Mouse (Mus musculus) liver, embryonic 13.5 days (tissue): Measurements from ENCODE around the gene Mtmr11. TPM values are rescaled to one million over a fixed set of nuclear protein-coding genes. Genes with fewer than 3 reads are reported as not detected.
A peak's percentile ranks its signal among the peaks of the same experiment; 100 is the strongest.

ENCODE experiments used
- ATAC-seq: fragments of 200-750 bp; cut with Nextera tagmentation; 2 replicates; pipeline ENCODE4 v1.8.0; 2017; ENCODE audit warnings: low read depth, mild to moderate bottlenecking, moderate number of reproducible peaks, moderate library complexity
- DNase-seq: peaks from one replicate; pipeline ENCODE4 v3.0.0; 2022
- H3K27ac ChIP-seq: fragments of 300-500 bp; sonication (generic); 2 replicates; pipeline ENCODE4 v1.5.1; 2015; ENCODE audit warnings: moderate library complexity, mild to moderate bottlenecking, inconsistent platforms
- H3K27me3 ChIP-seq: fragments of 300-500 bp; sonication (generic); 2 replicates; pipeline ENCODE4 v1.6.1; 2015; ENCODE audit warnings: mild to moderate bottlenecking, inconsistent platforms
- H3K36me3 ChIP-seq: fragments of 300-500 bp; sonication (generic); 2 replicates; pipeline ENCODE4 v1.6.1; 2015; ENCODE audit warnings: mild to moderate bottlenecking, inconsistent platforms
- H3K4me1 ChIP-seq: fragments of 300-500 bp; sonication (generic); replicated peaks from 2 replicates; pipeline ENCODE4 v1.6.1; 2015; ENCODE audit warnings: inconsistent platforms
- H3K4me2 ChIP-seq: fragments of 300-500 bp; sonication (generic); 2 replicates; pipeline ENCODE4 v1.6.1; 2015; ENCODE audit warnings: inconsistent platforms, mild to moderate bottlenecking, moderate library complexity
- H3K4me3 ChIP-seq: fragments of 300-500 bp; sonication (generic); replicated peaks from 2 replicates; pipeline ENCODE4 v1.5.1; 2015; ENCODE audit warnings: mild to moderate bottlenecking, inconsistent platforms
- H3K9ac ChIP-seq: fragments of 300-500 bp; sonication (generic); 2 replicates; pipeline ENCODE4 v1.6.1; 2015; ENCODE audit warnings: mild to moderate bottlenecking, inconsistent platforms
- H3K9me3 ChIP-seq: fragments of 300-500 bp; sonication (generic); replicated peaks from 2 replicates; pipeline ENCODE4 v1.6.1; 2016; ENCODE audit warnings: inconsistent platforms
- WGBS: fragments of 180-500 bp; shearing (Covaris S2); methylation state at CpG from one replicate; pipeline ENCODE4 v1.1.7; 2015; ENCODE audit not compliant: insufficient replicate concordance; 5-methylcytosine and 5-hydroxymethylcytosine counted together
- polyA plus RNA-seq: library from polyadenylated mRNA; unstranded; fragments of >200 nt; fragmentation: Nextera tagmentation; extraction: Ambion mirVana; gene quantifications from 2 replicates; pipeline ENCODE4 v1.2.1, GENCODE M21; 2015

Mtmr11 gene
- polyA plus RNA-seq, 1 experiment from 2014 or later = 1.9 TPM

GRCm38 (mm10) chr3:96152611-96153010 is 9.2 kb upstream of the Mtmr11 start:
- 88% methylated on average over 5 of the region's 5 CpGs for WGBS
- Histone ChIP-seq H3K9me3 (no peaks in the 10 kb centered on the region), H3K27ac (no peak overlapping the region), H3K9ac (no peak overlapping the region), H3K4me3 (no peak overlapping the region), H3K27me3 (no peaks in the 10 kb centered on the region), H3K4me1 (peaks cover 5% of the 10 kb centered on the region), H3K36me3 (peaks cover 55% of the 10 kb centered on the region), H3K4me2 (no peak overlapping the region)
- ATAC-seq (no peak), DNase-seq (no peak)

- H3K4me3 ChIP-seq = no peak overlapping the region
- WGBS = 78% methylated on average over 8 of the region's 8 CpGs
Measured at GRCm38 (mm10) chr3:96155501-96155900, 6.3 kb upstream of the Mtmr11 start.

GRCm38 (mm10) chr3:96159820-96160219 is 2.0 kb upstream of the Mtmr11 start:
- DNase-seq (no peak), ATAC-seq (no peak)
- WGBS = 59% methylated on average over 4 of the region's 4 CpGs
- peaks cover 52% of the 10 kb centered on the region for H3K27me3 ChIP-seq
- no peaks in the 10 kb centered on the region for H3K9me3 ChIP-seq
- no peak overlapping the region for H3K4me3 ChIP-seq
- no peak overlapping the region for H3K9ac ChIP-seq
- H3K27ac ChIP-seq = no peak overlapping the region
- H3K36me3 ChIP-seq = peaks cover 13% of the 10 kb centered on the region
- peaks cover 21% of the 10 kb centered on the region; the same call in 1 of the 2 replicates for H3K4me1 ChIP-seq
- no peak overlapping the region for H3K4me2 ChIP-seq

More at GRCm38 (mm10) chr3:96155501-96155900, 6.3 kb upstream of the Mtmr11 start:
- Histone ChIP-seq H3K4me1 (peaks cover 9% of the 10 kb centered on the region; the same call in 1 of the 2 replicates), H3K36me3 (peaks cover 55% of the 10 kb centered on the region), H3K4me2 (no peak overlapping the region), H3K9me3 (no peaks in the 10 kb centered on the region), H3K27ac (no peak overlapping the region), H3K27me3 (peaks cover 9% of the 10 kb centered on the region), H3K9ac (no peak overlapping the region)
- DNase-seq (no peak), ATAC-seq (no peak)

- no peak overlapping the region for H3K4me3 ChIP-seq
- no peaks in the 10 kb centered on the region for H3K9me3 ChIP-seq
- peaks cover 8% of the 10 kb centered on the region for H3K36me3 ChIP-seq
- 39% methylated on average over 4 of the region's 4 CpGs for WGBS
- DNase-seq = no peak
- peak overlapping the region; percentile 59 for H3K27ac ChIP-seq
- H3K4me1 ChIP-seq = peaks cover 21% of the 10 kb centered on the region; the same call in 1 of the 2 replicates
- H3K27me3 ChIP-seq = peaks cover 54% of the 10 kb centered on the region
- no peak overlapping the region for H3K9ac ChIP-seq
- ATAC-seq = 0 out of 2 replicates have a peak, but pooled peaks have one; percentile 24
- H3K4me2 ChIP-seq = peak overlapping the region; percentile 51; the same call in 1 of the 2 replicates
Measured at GRCm38 (mm10) chr3:96160222-96160802, 1.5 kb upstream of the Mtmr11 start.

- H3K27me3 ChIP-seq = peaks cover 54% of the 10 kb centered on the region
- peak overlapping the region; percentile 59 for H3K27ac ChIP-seq
- ATAC-seq (peak; percentile 68), DNase-seq (no peak)
- H3K4me2 ChIP-seq = peak overlapping the region; percentile 51
- peak overlapping the region; percentile 45 for H3K4me3 ChIP-seq
- peaks cover 21% of the 10 kb centered on the region; the same call in 1 of the 2 replicates for H3K4me1 ChIP-seq
- H3K9ac ChIP-seq = no peak overlapping the region
- peaks cover 1% of the 10 kb centered on the region; the same call in 1 of the 2 replicates for H3K36me3 ChIP-seq
- H3K9me3 ChIP-seq = no peaks in the 10 kb centered on the region
- 5% methylated on average over 12 of the region's 12 CpGs for WGBS
Measured at GRCm38 (mm10) chr3:96160803-96161516, 844 bp upstream of the Mtmr11 start.

- no peak for ATAC-seq
- no peak for DNase-seq
- 73% methylated on average over 6 of the region's 6 CpGs for WGBS
- H3K9ac ChIP-seq = no peak overlapping the region
- no peak overlapping the region for H3K4me3 ChIP-seq
- H3K27ac ChIP-seq = no peak overlapping the region
- H3K4me1 ChIP-seq = peaks cover 21% of the 10 kb centered on the region; the same call in 1 of the 2 replicates
- H3K27me3 ChIP-seq = peaks cover 54% of the 10 kb centered on the region
- peak overlapping the region; percentile 51; the same call in 1 of the 2 replicates for H3K4me2 ChIP-seq
- H3K36me3 ChIP-seq = no peaks in the 10 kb centered on the region
- H3K9me3 ChIP-seq = no peaks in the 10 kb centered on the region
Measured at GRCm38 (mm10) chr3:96163040-96163439, 1.2 kb downstream of the Mtmr11 start.

GRCm38 (mm10) chr3:96168466-96169158 is 6.8 kb downstream of the Mtmr11 start:
- H3K27me3 ChIP-seq = peaks cover 14% of the 10 kb centered on the region
- H3K4me2 ChIP-seq = no peak overlapping the region
- WGBS = 64% methylated on average over 12 of the region's 12 CpGs
- no peak overlapping the region for H3K9ac ChIP-seq
- H3K9me3 ChIP-seq = no peaks in the 10 kb centered on the region
- DNase-seq = no peak
- peaks cover 4% of the 10 kb centered on the region; the same call in 1 of the 2 replicates for H3K36me3 ChIP-seq
- no peak overlapping the region for H3K27ac ChIP-seq
- peaks cover 37% of the 10 kb centered on the region for H3K4me1 ChIP-seq
- no peak overlapping the region for H3K4me3 ChIP-seq
- no peak for ATAC-seq

- ATAC-seq (no peak), DNase-seq (no peak)
- no peak overlapping the region for H3K4me2 ChIP-seq
- peaks cover 20% of the 10 kb centered on the region for H3K36me3 ChIP-seq
- WGBS = 74% methylated on average over 4 of the region's 4 CpGs
- no peak overlapping the region for H3K4me3 ChIP-seq
- H3K4me1 ChIP-seq = peaks cover 53% of the 10 kb centered on the region
- 0 out of 2 replicates have a peak overlapping the region, but pooled peaks have one; percentile 96 for H3K27ac ChIP-seq
- H3K9ac ChIP-seq = 0 out of 2 replicates have a peak overlapping the region, but pooled peaks have one; percentile 88
- H3K27me3 ChIP-seq = no peaks in the 10 kb centered on the region
- H3K9me3 ChIP-seq = no peaks in the 10 kb centered on the region
Measured at GRCm38 (mm10) chr3:96170276-96170675, 8.5 kb downstream of the Mtmr11 start.

- Histone ChIP-seq H3K9ac (peak overlapping the region; percentile 88), H3K4me3 (peak overlapping the region; percentile 90), H3K27ac (peak overlapping the region; percentile 96), H3K4me1 (peaks cover 54% of the 10 kb centered on the region), H3K4me2 (peak overlapping the region; percentile 85), H3K36me3 (peaks cover 28% of the 10 kb centered on the region), H3K9me3 (no peaks in the 10 kb centered on the region), H3K27me3 (no peaks in the 10 kb centered on the region)
- DNase-seq (no peak), ATAC-seq (no peak)
- whole genome bisulfite sequencing = 41% methylated on average over 10 of the region's 10 CpGs
Measured at GRCm38 (mm10) chr3:96170976-96171545, 9.3 kb downstream of the Mtmr11 start.

GRCm38 (mm10) chr3:96171583-96172196 is 9.9 kb downstream of the Mtmr11 start:
- Histone ChIP-seq H3K36me3 (peaks cover 34% of the 10 kb centered on the region), H3K4me1 (peaks cover 60% of the 10 kb centered on the region), H3K4me3 (peak overlapping the region; percentile 90), H3K9ac (peak overlapping the region; percentile 88), H3K4me2 (peak overlapping the region; percentile 85), H3K9me3 (no peaks in the 10 kb centered on the region), H3K27me3 (no peaks in the 10 kb centered on the region), H3K27ac (peak overlapping the region; percentile 96)
- ATAC-seq = no peak
- no peak for DNase-seq
- WGBS = 14% methylated on average over 18 of the region's 18 CpGs
